Mouse (Mus musculus): ENCODE results near the gene Rps9. TPM values are rescaled to one million over a fixed set of nuclear protein-coding genes. Genes with fewer than 3 reads are reported as not detected.

The Rps9 gene
- 246 and 271 TPM in 2 replicates for polyA plus RNA-seq (2012; rRNA removed)

DNA sequence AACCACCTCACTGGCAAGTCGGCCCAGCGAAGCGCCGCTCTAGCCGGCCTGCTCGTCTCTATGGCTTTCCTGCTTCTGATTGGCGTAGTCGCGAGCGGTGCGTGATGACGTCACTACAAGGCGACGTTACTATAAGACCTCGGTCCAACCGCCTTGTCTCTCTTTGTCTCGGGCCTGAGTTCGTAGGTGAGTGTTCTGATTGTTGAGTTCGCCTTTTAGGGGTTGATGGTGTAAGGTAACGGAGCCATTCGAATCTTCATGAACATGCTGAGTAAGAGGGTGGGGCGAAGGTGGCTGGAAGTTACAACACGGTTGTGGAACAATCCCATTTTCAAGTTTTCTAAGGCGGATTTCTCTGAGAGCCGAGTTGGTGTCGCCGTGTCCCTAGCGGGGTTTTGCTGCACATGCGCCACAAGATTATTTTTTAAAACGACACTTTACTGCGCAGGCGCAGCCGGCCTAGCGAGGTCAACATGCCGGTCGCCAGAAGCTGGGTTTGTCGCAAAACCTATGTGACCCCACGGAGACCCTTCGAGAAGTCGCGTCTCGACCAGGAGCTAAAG is at the start of gene Rps9:
Gene Rps9 (plus strand): TSS at position 115 of the 563 bp plus-strand sequence.

DNA sequence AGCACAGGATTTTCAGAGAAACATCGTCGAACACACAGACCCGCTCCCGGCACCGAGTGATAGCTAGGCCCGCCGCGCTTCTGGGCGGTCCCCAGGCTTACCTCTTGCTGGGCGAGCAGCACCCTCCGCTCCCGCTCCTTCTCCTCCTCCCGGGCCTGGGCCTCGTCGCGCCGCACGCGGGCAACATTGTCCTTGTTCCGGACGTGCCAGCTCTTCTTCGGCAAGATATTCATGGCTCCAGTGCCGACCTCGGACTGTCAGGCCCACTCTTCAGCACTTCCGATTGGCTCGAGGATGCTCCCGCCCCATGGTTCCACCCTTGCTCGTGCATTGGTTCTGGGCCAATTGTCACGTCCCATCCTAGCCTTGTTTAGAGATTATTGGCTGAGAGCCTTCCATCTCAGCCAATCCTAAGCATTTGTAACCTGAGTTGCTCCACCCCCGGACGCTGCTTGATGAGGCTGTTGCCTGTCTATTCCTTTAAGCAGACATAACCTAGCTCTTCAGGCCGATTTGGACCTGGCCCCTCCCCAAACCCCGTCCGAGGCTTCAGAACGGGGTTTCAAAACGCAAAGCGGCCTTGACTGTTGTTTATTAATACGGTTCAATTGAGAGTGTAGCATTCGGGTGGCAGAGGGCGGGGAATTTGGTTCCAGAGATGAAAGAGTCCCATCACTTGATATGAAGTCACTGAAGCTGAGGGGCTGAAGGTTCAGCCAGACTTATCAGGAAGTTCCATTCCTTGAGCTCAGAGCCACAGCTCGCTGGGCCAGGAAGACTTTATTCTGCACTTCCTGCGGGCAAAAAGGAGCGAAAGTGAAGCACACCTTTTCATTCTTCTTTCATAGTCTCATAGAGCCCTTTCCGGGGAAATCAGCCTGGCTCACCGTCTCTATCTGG is 38.3 kb upstream of the Rps9 start, which contains the start of gene Leng1:
Gene Leng1 (minus strand): TSS at position 626 of the 900 bp plus-strand sequence.

DNA sequence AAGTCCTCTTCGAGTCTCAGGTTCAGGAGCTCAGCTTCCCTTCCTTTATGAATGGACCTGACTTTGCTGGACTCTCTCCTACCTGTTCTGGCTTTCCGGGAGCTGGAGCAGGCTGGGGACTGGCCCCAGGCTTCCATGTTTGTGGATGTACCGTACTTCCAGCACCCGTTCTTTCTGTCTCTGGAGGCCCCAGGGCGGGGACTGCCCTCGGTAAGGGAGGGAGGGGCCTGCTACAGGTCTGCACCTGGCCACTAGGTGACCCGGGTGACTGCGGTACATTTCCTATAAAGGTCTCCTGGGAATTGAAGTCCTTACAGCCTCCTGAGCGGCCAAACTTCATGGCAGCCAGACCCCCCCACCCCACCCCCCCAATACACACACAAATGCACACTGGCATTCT is 26.5 kb upstream of the Rps9 start, which contains the start of gene Tmc4:
Gene Tmc4 (minus strand): TSS at position 212 of the 400 bp plus-strand sequence.

GRCm38 (mm10) chr7:3692382-3692986 is 11.3 kb upstream of the Rps9 start, which contains the start of gene Tsen34:
Gene Tsen34 (plus strand): TSS chr7:3692863.

GRCm38 (mm10) chr7:3692987-3693808 is 10.6 kb upstream of the Rps9 start, which contains the start of gene Mboat7:
Gene Mboat7 (minus strand): TSS chr7:3693523.

DNA sequence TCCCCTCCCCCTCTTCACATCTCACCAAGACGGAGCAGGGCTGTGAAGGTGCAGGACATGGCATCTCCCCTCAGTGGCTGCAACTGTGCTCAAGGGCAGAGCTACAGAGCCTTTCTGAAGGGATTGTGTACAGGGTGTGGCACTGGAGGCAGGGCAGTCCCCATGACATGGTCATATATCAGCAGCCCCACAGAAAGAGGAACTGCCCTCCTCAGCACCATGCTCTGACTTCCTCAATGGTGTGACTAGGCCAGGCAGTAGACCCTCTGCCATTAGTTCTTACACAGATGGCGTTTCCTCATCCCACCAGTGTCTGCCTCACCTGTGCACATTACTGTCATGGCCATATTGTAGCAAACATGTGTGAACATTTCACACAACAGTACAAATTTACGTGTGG is 16.5 kb downstream of the Rps9 start, which contains the start of gene Pirb:
Gene Pirb (minus strand): TSS at position 124 of the 400 bp plus-strand sequence.

Other genes with a start within 250 kb of the Rps9 start
- 0.16 TPM in 1 of 2 replicates, not detected in the other for gene Tarm1, start 201.4 kb upstream of the Rps9 start, polyA plus RNA-seq (2012; rRNA removed)
- gene Oscar, start 87.8 kb upstream of the Rps9 start, polyA plus RNA-seq (2012; rRNA removed), result 0.09 and 0.32 TPM in 2 replicates
- 219 and 251 TPM in 2 replicates for gene Ndufa3, start 86.6 kb upstream of the Rps9 start, polyA plus RNA-seq (2012; rRNA removed)
- gene Tfpt, start 74.1 kb upstream of the Rps9 start, polyA plus RNA-seq (2012; rRNA removed), result 2.4 and 2.6 TPM in 2 replicates
- gene Prpf31, start 74.0 kb upstream of the Rps9 start, polyA plus RNA-seq (2012; rRNA removed), result 9.5 and 9.9 TPM in 2 replicates
- gene Cnot3, start 58.7 kb upstream of the Rps9 start, polyA plus RNA-seq (2012; rRNA removed), result 47.8 and 48.8 TPM in 2 replicates
- gene Leng1, start 38.2 kb upstream of the Rps9 start, polyA plus RNA-seq (2012; rRNA removed), result 0.84 and 1.1 TPM in 2 replicates
- 95.4 and 101 TPM in 2 replicates for gene Tmc4, start 26.4 kb upstream of the Rps9 start, polyA plus RNA-seq (2012; rRNA removed)
- gene Tsen34, start 11.1 kb upstream of the Rps9 start, polyA plus RNA-seq (2012; rRNA removed), result 78.1 and 115 TPM in 2 replicates
- 23.1 and 29.7 TPM in 2 replicates for gene Mboat7, start 10.5 kb upstream of the Rps9 start, polyA plus RNA-seq (2012; rRNA removed)
- 3.5 and 4.8 TPM in 2 replicates for gene Pirb, start 16.4 kb downstream of the Rps9 start, polyA plus RNA-seq (2012; rRNA removed)
- 0.12 and 0.18 TPM in 2 replicates for gene Gm15448, start 121.7 kb downstream of the Rps9 start, polyA plus RNA-seq (2012; rRNA removed)
- gene Pira2, start 141.1 kb downstream of the Rps9 start, polyA plus RNA-seq (2012; rRNA removed), result 0.11 and 0.25 TPM in 2 replicates
- gene Gm14548, start 194.1 kb downstream of the Rps9 start, polyA plus RNA-seq (2012; rRNA removed), result 0.55 and 0.78 TPM in 2 replicates
- gene Lilra6, start 211.5 kb downstream of the Rps9 start, polyA plus RNA-seq (2012; rRNA removed), result 0.73 and 1.1 TPM in 2 replicates

All from stomach, adult 2 months (tissue).